Mouse (Mus musculus) liver, embryonic 11.5 days (tissue): Measurements from ENCODE around the gene Snx29. TPM values are rescaled to one million over a fixed set of nuclear protein-coding genes. Genes with fewer than 3 reads are reported as not detected.
A peak's percentile ranks its signal among the peaks of the same experiment; 100 is the strongest.

Experiments
- ATAC-seq: fragments of 200-750 bp; cut with Nextera tagmentation; replicated peaks from 2 replicates; pipeline ENCODE4 v1.8.0; 2017; ENCODE audit warnings: moderate number of reproducible peaks, mild to moderate bottlenecking, moderate TSS enrichment, moderate library complexity; ENCODE audit not compliant: low FRiP score
- DNase-seq: peaks from one replicate; pipeline ENCODE4 v3.0.0-alpha.2; 2017; ENCODE audit warnings: low spot score
- H3K27ac ChIP-seq: fragments of 300-500 bp; sonication (generic); 2 replicates; pipeline ENCODE4 v1.5.1; 2014; ENCODE audit warnings: mild to moderate bottlenecking, low read depth, low read length, control low read depth
- H3K27me3 ChIP-seq: fragments of 300-500 bp; sonication (generic); replicated peaks from 2 replicates; pipeline ENCODE4 v1.6.1; 2014; ENCODE audit warnings: low read length, mixed read lengths; ENCODE audit not compliant: control insufficient read depth, insufficient read depth
- H3K36me3 ChIP-seq: fragments of 300-500 bp; sonication (generic); 2 replicates; pipeline ENCODE4 v1.6.1; 2014; ENCODE audit warnings: mild to moderate bottlenecking, low read length, moderate library complexity, mixed read lengths; ENCODE audit not compliant: control insufficient read depth, insufficient read depth
- H3K4me1 ChIP-seq: fragments of 300-500 bp; sonication (generic); replicated peaks from 2 replicates; pipeline ENCODE4 v1.6.1; 2014; ENCODE audit warnings: low read length, mixed read lengths; ENCODE audit not compliant: control insufficient read depth, insufficient read depth
- H3K4me2 ChIP-seq: fragments of 300-500 bp; sonication (generic); 2 replicates; pipeline ENCODE4 v1.6.1; 2014; ENCODE audit warnings: mild to moderate bottlenecking, control low read depth, moderate library complexity
- H3K4me3 ChIP-seq: fragments of 300-500 bp; sonication (generic); 2 replicates; pipeline ENCODE4 v1.5.1; 2014; ENCODE audit warnings: low read depth, low read length, control low read depth
- H3K9ac ChIP-seq: fragments of 300-500 bp; sonication (generic); 2 replicates; pipeline ENCODE4 v1.6.1; 2014; ENCODE audit warnings: low read depth, low read length, control low read depth
- H3K9me3 ChIP-seq: fragments of 300-500 bp; sonication (generic); 2 replicates; pipeline ENCODE4 v1.6.1; 2016; ENCODE audit warnings: low read length, inconsistent platforms, mixed read lengths; ENCODE audit not compliant: control insufficient read depth
- WGBS: fragments of 180-500 bp; shearing (Covaris S2); extraction: QIAGEN DNeasy Blood & Tissue Kit; methylation state at CpG from one replicate; pipeline ENCODE4 v1.1.7; 2014; 5-methylcytosine and 5-hydroxymethylcytosine counted together
- polyA plus RNA-seq: library from polyadenylated mRNA; unstranded; fragments of >200 nt; fragmentation: Nextera tagmentation; extraction: Ambion mirVana; gene quantifications from 2 replicates; pipeline ENCODE4 v1.2.1, GENCODE M21; 2014

Snx29 gene
- polyA plus RNA-seq, 1 experiment from 2014 or later: 5.1 TPM

DNA sequence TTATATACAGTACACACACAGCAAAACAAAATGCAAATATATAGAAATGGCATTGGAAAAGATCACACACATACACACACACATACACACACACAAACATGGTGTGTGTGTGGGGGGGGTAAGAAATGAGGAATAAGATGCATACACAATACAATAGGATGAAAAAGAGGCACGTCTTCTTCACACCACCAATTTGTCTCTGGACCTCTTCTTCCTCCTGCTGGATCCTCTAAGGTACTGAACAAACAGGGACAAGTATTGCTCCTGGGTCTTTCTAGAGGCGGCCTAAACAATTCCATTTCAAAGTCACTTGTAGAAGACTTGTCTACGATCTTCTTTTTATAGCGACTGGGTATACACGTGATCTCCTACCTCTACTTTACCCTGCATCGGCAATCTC, 194.7 kb downstream of the Snx29 start:
- DNase-seq: no peak
- no peaks in the 10 kb centered on the region for H3K27me3 ChIP-seq
- H3K9me3 ChIP-seq: no peaks in the 10 kb centered on the region
- no peaks in the 10 kb centered on the region for H3K36me3 ChIP-seq
- no peaks in the 10 kb centered on the region for H3K4me1 ChIP-seq
- no peak overlapping the region for H3K27ac ChIP-seq
- H3K4me2 ChIP-seq: no peak overlapping the region
- no peak overlapping the region for H3K4me3 ChIP-seq
- no peak for ATAC-seq
- WGBS: 91% methylated on average over 6 of the region's 6 CpGs
- H3K9ac ChIP-seq: no peak overlapping the region

DNA sequence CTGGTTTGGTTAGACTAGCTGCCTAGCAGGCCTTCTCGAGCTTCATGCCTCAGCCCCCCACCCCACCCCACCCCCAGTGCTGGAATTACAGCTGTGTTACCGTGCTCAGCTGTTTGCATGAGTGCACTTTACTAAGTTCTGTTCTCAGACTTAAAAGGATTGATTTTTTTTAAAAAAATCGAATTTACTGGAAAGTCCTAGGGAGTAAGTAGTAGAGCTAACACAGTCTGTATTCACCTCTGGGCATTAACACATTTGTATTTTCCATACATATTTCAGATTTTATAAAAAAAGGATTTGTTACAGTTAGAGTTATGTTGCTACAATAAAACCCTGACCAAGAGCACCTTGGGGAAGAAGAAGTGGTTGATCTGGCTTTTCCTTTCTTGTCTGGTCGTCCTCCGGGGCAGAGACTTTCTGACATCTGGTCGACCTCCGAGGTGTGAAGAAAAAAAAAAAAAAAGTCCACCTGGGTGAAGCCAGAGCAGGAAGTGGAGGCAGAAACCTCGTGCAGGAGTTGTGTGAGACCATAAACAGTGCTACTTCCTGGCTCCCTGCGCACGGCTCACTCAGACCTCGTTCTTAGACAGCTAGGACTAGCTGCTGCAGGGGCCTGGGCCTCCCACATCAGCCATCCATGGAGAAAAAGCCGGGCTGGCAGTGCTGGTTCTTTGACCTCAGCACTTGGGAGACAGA, 196.2 kb downstream of the Snx29 start:
- Histone ChIP-seq H3K36me3 (no peaks in the 10 kb centered on the region), H3K4me2 (no peak overlapping the region), H3K4me1 (no peaks in the 10 kb centered on the region), H3K27ac (no peak overlapping the region), H3K9ac (no peak overlapping the region), H3K9me3 (no peaks in the 10 kb centered on the region), H3K4me3 (no peak overlapping the region), H3K27me3 (no peaks in the 10 kb centered on the region)
- ATAC-seq (no peak), DNase-seq (no peak)
- 66% methylated on average over 12 of the region's 12 CpGs for WGBS

GRCm38 (mm10) chr16:11526104-11526786, 203.5 kb downstream of the Snx29 start:
- DNase-seq (peak; percentile 45), ATAC-seq (peak; percentile 88)
- H3K4me2 ChIP-seq: peak overlapping the region; percentile 38
- no peaks in the 10 kb centered on the region for H3K27me3 ChIP-seq
- peak overlapping the region; percentile 47 for H3K27ac ChIP-seq
- 41% methylated on average over 10 of the region's 10 CpGs for WGBS
- no peak overlapping the region for H3K4me3 ChIP-seq
- no peaks in the 10 kb centered on the region for H3K36me3 ChIP-seq
- H3K4me1 ChIP-seq: peaks cover 12% of the 10 kb centered on the region
- H3K9me3 ChIP-seq: no peaks in the 10 kb centered on the region
- H3K9ac ChIP-seq: no peak overlapping the region

GRCm38 (mm10) chr16:11526996-11527395, 204.3 kb downstream of the Snx29 start:
- peaks cover 12% of the 10 kb centered on the region for H3K4me1 ChIP-seq
- DNase-seq (no peak), ATAC-seq (no peak)
- H3K9ac ChIP-seq: no peak overlapping the region
- no peaks in the 10 kb centered on the region for H3K36me3 ChIP-seq
- 79% methylated on average over 10 of the region's 10 CpGs for WGBS
- no peaks in the 10 kb centered on the region for H3K9me3 ChIP-seq
- H3K4me3 ChIP-seq: no peak overlapping the region
- H3K27me3 ChIP-seq: no peaks in the 10 kb centered on the region
- no peak overlapping the region for H3K27ac ChIP-seq
- H3K4me2 ChIP-seq: no peak overlapping the region

DNA sequence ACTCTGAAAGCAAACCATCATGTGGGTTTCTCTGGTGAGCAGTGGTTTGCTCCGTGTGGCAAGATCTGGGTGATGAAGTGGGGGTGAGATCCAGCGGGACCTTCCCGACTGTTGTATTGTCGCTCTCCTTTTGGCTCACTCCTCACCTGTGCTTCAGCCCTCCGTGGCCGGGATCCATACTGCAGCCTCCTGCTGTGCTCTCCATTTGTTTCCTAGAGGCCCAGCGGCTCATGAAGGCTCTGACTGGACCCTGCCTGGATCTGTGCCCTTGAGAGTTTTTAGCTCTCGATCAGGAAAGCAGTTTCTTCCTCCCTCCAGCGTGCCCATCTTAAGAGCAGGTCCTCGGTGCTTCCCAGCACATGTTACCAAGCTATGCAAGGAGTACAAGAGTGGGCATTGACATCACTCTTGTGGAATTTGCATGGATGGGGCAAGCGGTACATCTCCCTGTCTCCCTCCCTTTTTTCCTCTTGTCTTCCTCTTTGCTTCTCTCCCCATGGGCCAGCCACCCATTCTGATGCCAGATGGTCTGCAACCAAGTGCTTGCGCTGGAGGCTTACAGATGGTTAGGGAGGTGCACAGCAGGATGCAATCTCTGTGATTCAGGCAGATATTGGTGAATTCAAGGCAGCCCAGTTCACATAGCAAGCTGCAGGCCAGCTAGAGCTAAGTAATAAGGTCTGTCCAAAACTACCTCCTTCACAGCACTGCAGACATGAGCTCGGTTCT, 207.9 kb downstream of the Snx29 start:
- H3K4me3 ChIP-seq: no peak overlapping the region
- no peak for ATAC-seq
- H3K27ac ChIP-seq: no peak overlapping the region
- WGBS: 61% methylated on average over 13 of the region's 13 CpGs
- H3K9me3 ChIP-seq: no peaks in the 10 kb centered on the region
- no peak overlapping the region for H3K9ac ChIP-seq
- H3K27me3 ChIP-seq: no peaks in the 10 kb centered on the region
- no peak for DNase-seq
- peaks cover 12% of the 10 kb centered on the region for H3K4me1 ChIP-seq
- H3K4me2 ChIP-seq: no peak overlapping the region
- no peaks in the 10 kb centered on the region for H3K36me3 ChIP-seq

DNA sequence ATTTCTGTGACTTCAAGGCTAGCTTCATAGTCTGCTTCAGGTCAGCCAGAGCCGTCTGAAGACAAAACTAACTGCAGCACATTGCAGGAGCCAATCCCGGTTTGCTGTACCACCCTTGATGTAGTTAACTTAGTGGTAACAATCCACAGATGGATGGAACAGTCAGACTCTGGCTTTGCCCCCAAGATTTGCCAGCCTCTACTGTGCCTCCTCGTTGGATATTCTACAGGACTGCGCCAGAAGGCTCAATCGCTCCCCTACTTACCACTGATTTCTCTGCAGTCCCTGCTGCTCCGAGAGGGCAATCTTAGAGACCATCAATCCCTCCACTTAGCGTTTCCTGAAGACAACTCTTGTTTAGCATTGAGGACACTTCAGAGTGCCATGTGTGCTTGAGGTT, 208.7 kb downstream of the Snx29 start:
- 86% methylated on average over 7 of the region's 7 CpGs for WGBS
- ATAC-seq (no peak), DNase-seq (no peak)
- Histone ChIP-seq H3K9ac (no peak overlapping the region), H3K4me2 (no peak overlapping the region), H3K27ac (no peak overlapping the region), H3K36me3 (no peaks in the 10 kb centered on the region), H3K4me1 (peaks cover 4% of the 10 kb centered on the region), H3K9me3 (no peaks in the 10 kb centered on the region), H3K27me3 (no peaks in the 10 kb centered on the region), H3K4me3 (no peak overlapping the region)

- WGBS: 79% methylated on average over 8 of the region's 8 CpGs
- H3K4me2 ChIP-seq: no peak overlapping the region
- H3K27me3 ChIP-seq: no peaks in the 10 kb centered on the region
- H3K36me3 ChIP-seq: no peaks in the 10 kb centered on the region
- ATAC-seq: no peak
- no peaks in the 10 kb centered on the region for H3K9me3 ChIP-seq
- H3K4me3 ChIP-seq: no peak overlapping the region
- no peaks in the 10 kb centered on the region for H3K4me1 ChIP-seq
- H3K27ac ChIP-seq: no peak overlapping the region
- H3K9ac ChIP-seq: no peak overlapping the region
- no peak for DNase-seq
These were observed 209.9 kb downstream of the Snx29 start for GRCm38 (mm10) chr16:11532592-11532991.

DNA sequence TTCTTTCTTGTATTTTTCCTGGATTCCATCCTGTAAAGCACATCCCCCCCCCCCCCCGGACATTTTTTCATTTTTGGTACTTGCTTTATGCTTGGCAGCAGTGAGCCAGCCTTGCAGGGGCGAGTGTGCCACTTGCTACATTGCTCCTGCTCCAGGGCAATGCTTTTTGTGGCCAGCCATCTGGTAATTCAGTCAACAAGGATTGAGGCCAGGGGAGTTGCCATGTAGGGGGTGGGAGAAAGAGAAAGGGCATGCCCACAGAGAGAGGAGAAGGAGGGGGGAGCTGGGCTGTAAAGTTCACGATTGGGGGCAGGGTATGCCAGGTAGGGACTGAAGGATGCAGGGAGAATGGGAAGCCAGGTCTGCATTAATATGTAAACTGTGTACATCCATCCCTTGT, 210.7 kb downstream of the Snx29 start:
- Histone ChIP-seq H3K36me3 (no peaks in the 10 kb centered on the region), H3K9me3 (no peaks in the 10 kb centered on the region), H3K4me3 (no peak overlapping the region), H3K4me2 (no peak overlapping the region), H3K27ac (no peak overlapping the region), H3K4me1 (no peaks in the 10 kb centered on the region), H3K9ac (no peak overlapping the region), H3K27me3 (no peaks in the 10 kb centered on the region)
- whole genome bisulfite sequencing: 74% methylated on average over 3 of the region's 3 CpGs
- ATAC-seq: no peak
- no peak for DNase-seq
